Mouse (Mus musculus) testis, adult 2 months (tissue): Measurements from ENCODE around the gene Tmem151a.

Experiments
- CTCF ChIP-seq: fragments of 200-500 bp; IDR thresholded peaks from 2 replicates; pipeline ENCODE4 v1.5.1; 2012; ENCODE audit warnings: low read depth, mild to moderate bottlenecking, inconsistent platforms, low read length, moderate library complexity; ENCODE audit not compliant: control insufficient read depth, insufficient read depth, insufficient replicate concordance
- POLR2A ChIP-seq: fragments of 200-500 bp; IDR thresholded peaks from 2 replicates; pipeline ENCODE4 v1.6.1; 2012; ENCODE audit warnings: low read depth, mild to moderate bottlenecking, inconsistent platforms, low read length, moderate library complexity; ENCODE audit not compliant: control insufficient read depth

GRCm38 (mm10) chr19:5082596-5082995 is 2.7 kb downstream of the Tmem151a start:
- TF ChIP-seq POLR2A (no peak), CTCF (no peak)
